Mouse (Mus musculus) limb, embryonic 10.5 days (tissue): Measurements from ENCODE around the gene Cebpb. TPM values are rescaled to one million over a fixed set of nuclear protein-coding genes. Genes with fewer than 3 reads are reported as not detected.

Experiments
- DNase-seq: peaks from one replicate; pipeline ENCODE4 v3.0.0-alpha.2; 2017; ENCODE audit warnings: low spot score
- H3K27ac ChIP-seq: fragments of 300-500 bp; sonication (generic); 2 replicates; pipeline ENCODE4 v1.5.1; 2016; ENCODE audit warnings: mild to moderate bottlenecking
- H3K27me3 ChIP-seq: fragments of 300-500 bp; sonication (generic); 2 replicates; pipeline ENCODE4 v1.6.1; 2016; ENCODE audit warnings: low read depth, mild to moderate bottlenecking; ENCODE audit not compliant: poor library complexity, severe bottlenecking
- H3K36me3 ChIP-seq: fragments of 300-500 bp; sonication (generic); 2 replicates; pipeline ENCODE4 v1.6.1; 2016; ENCODE audit warnings: mild to moderate bottlenecking, moderate library complexity
- H3K4me1 ChIP-seq: fragments of 300-500 bp; sonication (generic); 2 replicates; pipeline ENCODE4 v1.6.1; 2016
- H3K4me3 ChIP-seq: fragments of 300-500 bp; sonication (generic); 2 replicates; pipeline ENCODE4 v1.5.1; 2016; ENCODE audit warnings: mild to moderate bottlenecking, moderate library complexity
- H3K9me3 ChIP-seq: fragments of 300-500 bp; sonication (generic); replicated peaks from 2 replicates; pipeline ENCODE4 v1.6.1; 2016; ENCODE audit warnings: mild to moderate bottlenecking
- WGBS: fragments of 180-500 bp; shearing (Covaris S2); methylation state at CpG from one replicate; pipeline ENCODE4 v1.1.7; 2016; 5-methylcytosine and 5-hydroxymethylcytosine counted together
- polyA plus RNA-seq: library from polyadenylated mRNA; unstranded; fragments of >200 nt; fragmentation: Nextera tagmentation; extraction: Ambion mirVana; gene quantifications from 2 replicates; pipeline ENCODE4 v1.2.1, GENCODE M21; 2016

The Cebpb gene
- polyA plus RNA-seq, 1 experiment from 2014 or later: 1.2 TPM

DNA sequence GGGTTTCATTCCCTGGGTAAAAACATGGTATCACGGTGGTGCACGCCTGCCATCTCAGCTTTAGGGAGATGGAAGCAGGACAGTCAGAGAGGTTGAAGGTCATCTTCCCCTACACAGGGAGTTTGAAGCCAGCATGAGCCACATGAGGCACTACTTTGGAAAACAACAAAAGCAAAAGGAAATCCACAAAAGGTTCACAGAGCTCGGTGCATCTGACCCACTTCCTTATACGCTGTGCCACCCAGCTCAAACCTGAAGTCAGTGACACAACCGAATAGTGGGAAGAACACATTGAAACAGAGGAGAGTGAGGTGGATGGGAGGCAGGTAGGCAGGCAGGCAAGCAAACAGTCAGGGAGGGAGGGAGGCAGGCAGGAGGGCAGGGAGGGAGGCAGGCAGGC is 12.8 kb downstream of the Cebpb start:
- no peak overlapping the region for H3K27ac ChIP-seq
- H3K9me3 ChIP-seq: no peaks in the 10 kb centered on the region
- peaks cover 9% of the 10 kb centered on the region; the same call in 1 of the 2 replicates for H3K27me3 ChIP-seq
- no peak for DNase-seq
- no peak overlapping the region for H3K4me3 ChIP-seq
- H3K36me3 ChIP-seq: no peaks in the 10 kb centered on the region
- WGBS: 79% methylated on average over 5 of the region's 5 CpGs
- H3K4me1 ChIP-seq: peaks cover 15% of the 10 kb centered on the region

DNA sequence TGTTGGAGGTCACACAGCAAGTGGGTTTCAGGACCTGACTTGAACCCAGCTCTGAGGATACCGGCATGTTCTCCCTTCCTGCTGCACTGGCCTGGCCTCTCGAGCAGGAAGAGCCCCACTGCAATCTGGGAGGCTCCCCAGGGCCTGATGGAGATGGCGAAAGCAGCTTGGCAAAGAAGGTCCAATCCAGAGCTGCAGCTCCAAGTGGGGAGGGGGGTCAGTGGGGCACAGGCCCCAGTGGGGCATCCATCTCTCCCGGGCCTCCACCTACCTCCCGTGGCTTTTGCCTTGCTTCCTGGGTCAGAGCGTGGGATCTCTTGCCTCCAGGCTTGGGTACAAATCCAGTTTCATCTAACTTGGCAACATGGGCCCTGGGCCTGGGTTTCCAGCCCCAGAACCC is 13.4 kb downstream of the Cebpb start:
- no peaks in the 10 kb centered on the region for H3K36me3 ChIP-seq
- H3K4me3 ChIP-seq: no peak overlapping the region
- H3K4me1 ChIP-seq: peaks cover 17% of the 10 kb centered on the region
- H3K9me3 ChIP-seq: no peaks in the 10 kb centered on the region
- WGBS: 85% methylated on average over 6 of the region's 6 CpGs
- no peak for DNase-seq
- no peak overlapping the region for H3K27ac ChIP-seq
- H3K27me3 ChIP-seq: peaks cover 9% of the 10 kb centered on the region; the same call in 1 of the 2 replicates

DNA sequence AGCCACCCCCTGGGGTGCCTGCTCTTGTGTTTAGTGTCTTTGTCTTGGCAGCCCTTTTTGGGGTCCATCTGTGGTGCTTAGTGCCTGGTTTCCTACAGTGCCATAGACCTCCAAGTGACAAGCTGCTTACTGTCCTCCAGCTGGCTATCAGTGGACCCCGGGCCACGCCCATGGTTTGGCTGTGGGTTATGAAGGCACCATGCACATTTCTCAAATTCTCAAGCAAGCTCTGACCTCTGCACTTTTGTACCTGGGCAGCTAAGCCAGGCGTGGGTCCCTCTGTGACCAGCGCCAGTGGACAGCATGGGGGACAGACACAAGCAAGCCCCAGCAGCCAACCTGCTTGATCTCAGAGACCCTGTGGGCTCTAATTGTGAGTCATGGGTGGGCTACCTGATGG is 15.7 kb downstream of the Cebpb start:
- no peaks in the 10 kb centered on the region for H3K9me3 ChIP-seq
- H3K27ac ChIP-seq: no peak overlapping the region
- H3K4me3 ChIP-seq: no peak overlapping the region
- 89% methylated on average over 4 of the region's 4 CpGs for WGBS
- no peak for DNase-seq
- H3K4me1 ChIP-seq: peaks cover 17% of the 10 kb centered on the region
- no peaks in the 10 kb centered on the region for H3K36me3 ChIP-seq
- H3K27me3 ChIP-seq: peaks cover 9% of the 10 kb centered on the region; the same call in 1 of the 2 replicates

DNA sequence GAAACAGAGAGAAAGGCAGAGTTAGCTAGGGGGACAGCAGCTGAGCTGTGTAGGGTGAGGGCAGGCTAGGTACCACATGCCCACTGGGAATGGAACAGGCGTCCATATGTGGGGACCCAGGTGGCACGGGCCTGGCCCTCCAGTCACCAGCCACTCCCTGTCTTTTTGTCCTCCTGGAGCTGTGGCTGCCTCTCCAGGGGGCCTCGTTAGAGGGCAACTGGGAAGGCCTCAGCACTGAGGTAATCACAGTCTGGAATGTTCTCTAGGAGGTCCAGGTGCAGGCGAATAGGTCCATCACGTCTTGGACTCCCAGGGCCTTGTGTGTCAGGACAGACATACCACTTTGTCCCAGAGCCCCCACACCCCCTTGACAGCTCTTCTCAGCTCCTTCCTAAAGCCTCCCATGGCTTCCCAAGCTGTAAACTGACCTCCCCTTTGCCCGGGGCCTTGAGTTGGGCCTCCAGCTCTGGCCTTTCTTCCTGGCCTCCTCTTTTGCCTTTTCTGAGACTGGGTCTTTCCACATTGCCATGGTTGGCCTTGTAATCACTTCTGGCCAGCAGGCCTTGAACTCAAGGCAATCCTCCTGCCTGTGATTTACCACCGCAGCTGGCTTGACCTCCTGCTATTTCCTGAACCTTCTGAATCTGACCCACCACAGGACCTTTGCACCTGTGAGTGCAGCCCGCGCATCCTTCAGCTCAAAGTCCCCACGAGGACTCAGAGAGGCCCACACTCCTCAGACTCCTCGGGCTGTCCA is 17.6 kb downstream of the Cebpb start:
- whole genome bisulfite sequencing: 76% methylated on average over 11 of the region's 11 CpGs
- Histone ChIP-seq H3K36me3 (no peaks in the 10 kb centered on the region), H3K4me1 (peaks cover 25% of the 10 kb centered on the region), H3K9me3 (no peaks in the 10 kb centered on the region), H3K27ac (peak overlapping the region; percentile 57; the same call in 1 of the 2 replicates), H3K4me3 (no peak overlapping the region), H3K27me3 (peaks cover 9% of the 10 kb centered on the region; the same call in 1 of the 2 replicates)
- no peak for DNase-seq

DNA sequence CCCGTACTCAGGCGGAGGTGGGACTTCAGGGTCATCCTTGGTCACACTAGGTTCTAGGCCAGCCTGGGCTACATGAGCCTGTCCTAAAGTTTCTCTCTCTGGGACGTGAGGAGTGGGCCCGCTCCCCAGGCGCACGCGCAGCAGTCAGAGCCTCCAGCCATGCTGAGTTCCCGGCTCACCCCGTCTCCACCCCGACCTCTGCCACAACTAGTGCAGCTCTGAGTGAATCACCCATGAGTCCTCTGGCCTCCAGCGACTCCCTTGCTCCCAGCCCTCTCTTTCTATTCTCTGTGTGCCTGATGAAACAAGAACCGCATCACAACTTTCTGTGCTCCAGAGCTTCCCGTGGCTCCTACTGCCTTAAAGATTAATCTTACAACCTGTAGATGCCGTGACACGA is 19.7 kb downstream of the Cebpb start:
- H3K27me3 ChIP-seq: no peaks in the 10 kb centered on the region
- H3K9me3 ChIP-seq: no peaks in the 10 kb centered on the region
- no peak overlapping the region for H3K27ac ChIP-seq
- no peak overlapping the region for H3K4me3 ChIP-seq
- 62% methylated on average over 15 of the region's 15 CpGs for WGBS
- H3K4me1 ChIP-seq: peaks cover 22% of the 10 kb centered on the region
- no peaks in the 10 kb centered on the region for H3K36me3 ChIP-seq
- no peak for DNase-seq

DNA sequence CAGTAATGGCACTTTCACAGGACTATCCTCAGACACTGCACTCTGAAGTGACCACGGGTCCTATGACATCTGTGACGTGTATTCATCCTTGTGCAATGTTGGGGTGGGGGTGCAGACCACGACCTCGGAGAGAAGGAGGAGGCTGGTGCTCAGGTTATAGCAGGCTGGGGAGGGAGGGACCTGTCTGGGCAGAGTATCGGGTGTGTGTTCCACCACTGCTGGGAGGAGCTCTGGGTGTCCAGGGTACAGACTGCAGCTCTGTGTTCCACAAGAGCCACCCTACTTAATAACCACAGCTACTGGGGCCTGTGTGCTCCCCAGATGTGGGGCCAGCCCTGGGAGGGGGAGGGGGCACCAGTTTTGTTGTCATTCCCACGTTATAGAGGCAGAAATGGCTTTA is 21.3 kb downstream of the Cebpb start:
- 76% methylated on average over 6 of the region's 6 CpGs for WGBS
- Histone ChIP-seq H3K27ac (no peak overlapping the region), H3K4me1 (peaks cover 22% of the 10 kb centered on the region), H3K4me3 (no peak overlapping the region), H3K9me3 (no peaks in the 10 kb centered on the region), H3K27me3 (no peaks in the 10 kb centered on the region), H3K36me3 (no peaks in the 10 kb centered on the region)
- DNase-seq: no peak

DNA sequence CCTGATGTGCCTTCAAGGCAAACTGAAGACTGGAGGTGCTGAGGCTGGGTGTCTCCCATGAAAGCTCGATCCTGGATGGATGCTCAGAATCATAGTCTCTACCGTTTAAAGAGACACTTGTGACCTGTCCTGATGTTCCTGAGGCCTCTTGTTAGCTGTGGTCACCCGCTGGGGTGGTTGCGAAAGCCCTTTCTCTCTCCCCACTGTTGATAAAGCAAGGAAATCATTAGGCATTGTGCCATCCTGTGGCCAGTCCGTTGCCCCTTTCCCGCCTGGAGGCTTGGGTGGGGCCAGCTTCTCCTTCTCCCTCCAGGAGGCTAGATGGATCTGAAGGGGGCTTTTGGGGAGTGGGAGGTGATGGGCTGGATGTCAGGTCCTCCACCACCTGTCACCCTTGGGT is 21.9 kb downstream of the Cebpb start:
- Histone ChIP-seq H3K27me3 (no peaks in the 10 kb centered on the region), H3K4me1 (peaks cover 20% of the 10 kb centered on the region), H3K27ac (peak overlapping the region; percentile 11; the same call in 1 of the 2 replicates), H3K36me3 (no peaks in the 10 kb centered on the region), H3K9me3 (no peaks in the 10 kb centered on the region), H3K4me3 (no peak overlapping the region)
- no peak for DNase-seq
- WGBS: 81% methylated on average over 6 of the region's 6 CpGs

DNA sequence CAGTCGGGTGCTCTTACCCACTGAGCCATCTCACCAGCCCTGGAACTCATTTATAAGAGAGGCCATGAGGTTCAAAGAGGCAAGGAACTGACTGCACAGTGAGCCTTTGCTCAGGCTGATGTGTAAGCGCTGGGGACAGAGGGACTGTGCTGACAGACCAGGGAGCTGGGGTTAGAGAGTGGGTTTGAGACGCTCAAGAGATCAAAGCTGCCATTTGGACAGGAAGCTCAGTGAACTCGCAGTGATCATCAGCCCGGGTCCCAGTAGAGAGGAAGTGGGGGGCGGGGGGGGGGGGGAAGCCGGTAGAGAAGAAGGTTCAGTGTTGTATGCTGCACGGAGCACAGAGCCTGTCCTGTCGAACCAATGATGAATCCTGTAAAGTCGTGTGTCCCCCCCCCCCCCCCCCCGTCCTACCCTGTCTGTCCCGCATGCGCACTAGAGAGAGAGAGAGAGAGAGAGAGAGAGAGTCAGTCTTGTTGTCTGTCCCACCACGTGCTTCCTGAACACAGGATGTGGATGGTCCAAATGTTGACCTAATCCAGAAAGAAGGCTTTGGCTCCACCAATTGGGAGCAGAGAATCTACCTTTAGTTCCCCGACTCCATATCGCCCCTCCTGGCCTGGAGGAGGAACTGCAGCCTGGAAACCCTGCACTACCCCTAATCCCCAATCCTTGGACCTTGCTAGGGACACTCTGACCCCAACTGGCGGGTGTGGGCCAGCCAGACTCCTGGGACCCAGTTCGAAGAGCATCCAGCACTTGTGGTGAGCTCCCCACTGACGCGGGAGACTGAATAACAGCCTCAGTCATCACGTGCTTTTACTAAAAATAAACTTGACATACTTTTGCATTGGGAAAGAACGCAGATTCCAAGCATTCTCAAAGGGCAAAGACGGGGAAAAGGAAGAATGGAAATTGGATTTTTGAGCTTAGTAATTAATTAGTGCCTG is 24.4 kb downstream of the Cebpb start:
- no peak overlapping the region for H3K4me3 ChIP-seq
- H3K27me3 ChIP-seq: no peaks in the 10 kb centered on the region
- H3K4me1 ChIP-seq: peaks cover 8% of the 10 kb centered on the region; the same call in 1 of the 2 replicates
- WGBS: 74% methylated on average over 20 of the region's 23 CpGs
- no peak overlapping the region for H3K27ac ChIP-seq
- no peaks in the 10 kb centered on the region for H3K36me3 ChIP-seq
- H3K9me3 ChIP-seq: no peaks in the 10 kb centered on the region
- no peak for DNase-seq

DNA sequence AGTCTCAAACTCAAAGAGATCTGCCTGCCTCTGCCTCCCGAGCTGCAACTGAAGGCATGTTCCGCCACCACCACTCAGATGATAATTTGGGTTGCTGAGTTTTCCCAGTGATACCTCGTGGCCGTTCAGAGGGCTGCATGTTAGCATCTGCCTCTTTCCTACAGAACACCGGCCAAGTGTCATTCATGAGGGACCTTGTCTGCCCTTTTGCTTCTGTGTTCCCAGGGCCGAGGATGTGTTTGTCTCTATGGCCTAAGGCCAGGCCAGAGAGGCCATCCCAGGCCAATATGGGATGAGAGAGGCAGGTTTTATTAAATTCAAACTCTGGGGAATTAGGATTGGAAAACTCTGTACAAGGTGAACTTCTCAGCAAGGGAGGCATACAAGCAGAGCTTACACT is 25.6 kb downstream of the Cebpb start:
- Histone ChIP-seq H3K9me3 (no peaks in the 10 kb centered on the region), H3K4me3 (no peak overlapping the region), H3K36me3 (no peaks in the 10 kb centered on the region), H3K27ac (no peak overlapping the region), H3K27me3 (no peaks in the 10 kb centered on the region), H3K4me1 (peaks cover 8% of the 10 kb centered on the region; the same call in 1 of the 2 replicates)
- WGBS: 92% methylated on average over 6 of the region's 6 CpGs
- no peak for DNase-seq

DNA sequence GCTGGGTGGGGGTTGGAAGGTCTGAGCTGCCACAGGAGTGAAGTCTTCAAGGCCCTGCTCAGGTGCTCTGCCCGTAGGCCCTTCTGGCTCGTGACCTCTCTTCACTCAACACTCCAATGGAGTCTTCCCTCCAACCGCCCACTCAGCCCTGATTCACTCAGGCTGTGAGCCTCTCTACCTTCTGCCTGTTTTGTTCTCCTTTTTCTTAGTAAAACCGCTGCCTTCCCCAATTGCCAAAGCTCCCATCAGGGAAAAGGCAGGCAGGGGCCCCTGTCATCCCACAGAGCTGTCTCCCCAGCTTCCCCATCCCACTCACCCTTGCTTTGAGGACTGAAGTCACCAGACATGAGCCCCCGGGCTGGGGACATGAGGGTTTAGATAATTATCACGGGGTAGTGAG is 26.3 kb downstream of the Cebpb start:
- no peak overlapping the region for H3K27ac ChIP-seq
- DNase-seq: no peak
- 72% methylated on average over 6 of the region's 6 CpGs for WGBS
- no peaks in the 10 kb centered on the region for H3K9me3 ChIP-seq
- H3K27me3 ChIP-seq: no peaks in the 10 kb centered on the region
- H3K4me3 ChIP-seq: no peak overlapping the region
- H3K4me1 ChIP-seq: peaks cover 6% of the 10 kb centered on the region; the same call in 1 of the 2 replicates
- H3K36me3 ChIP-seq: no peaks in the 10 kb centered on the region

DNA sequence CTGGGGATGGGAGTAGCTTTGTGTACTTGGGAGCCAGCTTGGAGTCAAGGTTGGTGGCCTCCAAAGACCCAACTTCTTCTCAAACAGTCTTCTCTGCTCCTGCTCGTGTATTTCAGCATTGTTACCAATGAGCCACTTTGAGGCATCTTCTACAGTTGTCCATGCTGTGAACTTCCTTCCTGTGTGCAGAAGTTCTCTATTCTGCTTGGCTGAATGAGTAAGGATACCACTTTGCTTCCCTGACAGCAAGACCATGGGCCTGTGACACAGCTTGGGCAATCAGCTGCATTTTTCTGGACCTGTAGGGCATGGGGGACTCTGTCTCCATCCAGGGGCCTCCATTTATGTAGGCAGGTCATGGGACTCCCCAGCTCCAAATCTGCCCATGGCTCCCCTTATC is 28.5 kb downstream of the Cebpb start:
- H3K36me3 ChIP-seq: no peaks in the 10 kb centered on the region
- whole genome bisulfite sequencing: 73% methylated on average over 1 of the region's 1 CpGs
- H3K27me3 ChIP-seq: no peaks in the 10 kb centered on the region
- no peaks in the 10 kb centered on the region for H3K9me3 ChIP-seq
- H3K4me3 ChIP-seq: no peak overlapping the region
- DNase-seq: no peak
- H3K27ac ChIP-seq: no peak overlapping the region
- H3K4me1 ChIP-seq: peaks cover 11% of the 10 kb centered on the region

DNA sequence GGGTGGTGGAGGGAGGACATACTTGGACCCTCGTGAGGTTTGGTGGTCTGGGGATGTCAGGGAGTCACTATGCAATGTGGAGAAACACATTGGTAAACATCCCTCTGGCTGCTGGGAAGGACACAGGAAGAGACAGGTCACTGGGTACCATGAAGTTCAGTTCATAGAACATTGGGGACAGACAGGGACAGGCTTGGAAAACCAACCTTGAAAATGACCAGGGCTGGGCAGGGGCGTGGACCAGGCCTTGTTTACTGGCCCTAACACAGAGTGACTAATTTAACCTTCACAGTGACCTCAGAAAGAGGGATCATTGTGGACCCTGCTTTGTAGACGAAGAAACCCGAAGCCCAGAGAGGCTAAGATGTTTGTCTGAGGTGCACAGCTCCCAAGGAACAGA is 30.8 kb downstream of the Cebpb start:
- Histone ChIP-seq H3K27ac (no peak overlapping the region), H3K4me3 (no peak overlapping the region), H3K27me3 (no peaks in the 10 kb centered on the region), H3K36me3 (no peaks in the 10 kb centered on the region), H3K9me3 (no peaks in the 10 kb centered on the region), H3K4me1 (peaks cover 12% of the 10 kb centered on the region)
- 90% methylated on average over 4 of the region's 4 CpGs for WGBS
- no peak for DNase-seq
